Mouse (Mus musculus) C2C12 (cell line): ENCODE data around the gene Sec14l1. TPM values are rescaled to one million over a fixed set of nuclear protein-coding genes. Genes with fewer than 3 reads are reported as not detected.

Experiments used
- H3K27me3 ChIP-seq: one replicate; pipeline ENCODE4 v1.6.1; 2011; ENCODE audit not compliant: control insufficient read depth, insufficient read depth, insufficient read length
- H3K36me3 ChIP-seq: one replicate; pipeline ENCODE4 v1.6.1; 2011; ENCODE audit not compliant: control insufficient read depth, insufficient read depth
- H3K4me3 ChIP-seq: one replicate; pipeline ENCODE4 v1.5.1; 2011; ENCODE audit warnings: mild to moderate bottlenecking, control low read depth; ENCODE audit not compliant: poor library complexity, insufficient read depth, severe bottlenecking
- H3K79me2 ChIP-seq: one replicate; pipeline ENCODE4 v1.6.1; 2011; ENCODE audit not compliant: control insufficient read depth, insufficient read depth
- H3K79me3 ChIP-seq: one replicate; pipeline ENCODE4 v1.6.1; 2011; ENCODE audit warnings: low read depth, control low read depth
- H3ac ChIP-seq: one replicate; pipeline ENCODE3; 2011; ENCODE audit warnings: low read depth; ENCODE audit not compliant: control insufficient read depth, insufficient read length
- CEBPB ChIP-seq: IDR thresholded peaks from one replicate; pipeline ENCODE4 v1.6.1; 2011; ENCODE audit warnings: low read depth, mild to moderate bottlenecking, control low read depth, moderate library complexity
- CTCF ChIP-seq: IDR thresholded peaks from one replicate; pipeline ENCODE4 v1.5.1; 2011; ENCODE audit not compliant: control insufficient read depth, insufficient read depth, insufficient read length
- FOSL1 ChIP-seq: IDR thresholded peaks from one replicate; pipeline ENCODE4 v1.8.0; 2011; ENCODE audit warnings: mild to moderate bottlenecking, low read length; ENCODE audit not compliant: poor library complexity, insufficient read depth, severe bottlenecking
- MAX ChIP-seq: IDR thresholded peaks from one replicate; pipeline ENCODE4 v1.6.1; 2011; ENCODE audit warnings: mild to moderate bottlenecking, control low read depth
- MYOD1 ChIP-seq: IDR thresholded peaks from one replicate; pipeline ENCODE4 v1.6.1; 2011; ENCODE audit warnings: low read depth; ENCODE audit not compliant: control insufficient read depth, insufficient read length
- MYOG ChIP-seq: IDR thresholded peaks from one replicate; pipeline ENCODE4 v1.6.1; 2011; ENCODE audit not compliant: control insufficient read depth, insufficient read length; ENCODE audit errors: extremely low read depth
- USF1 ChIP-seq: IDR thresholded peaks from one replicate; pipeline ENCODE4 v1.6.1; 2011; ENCODE audit warnings: low read depth, mild to moderate bottlenecking, control low read depth, moderate library complexity
- polyA plus RNA-seq: library from polyadenylated mRNA; unstranded; fragments of >200 nt; fragmentation: generic; extraction: Trizol; gene quantifications from one replicate; pipeline ENCODE4 v1.2.1, GENCODE M21; 2012; ENCODE audit warnings: missing spikeins

Gene Sec14l1
- polyA plus RNA-seq, 1 experiment, result 41.9 TPM

- TF ChIP-seq FOSL1 (no peak), USF1 (peak; percentile 68)
- no peak overlapping the region for H3K4me3 ChIP-seq
These were observed 68.3 kb downstream of the Sec14l1 start for GRCm38 (mm10) chr11:117183299-117183698.

DNA sequence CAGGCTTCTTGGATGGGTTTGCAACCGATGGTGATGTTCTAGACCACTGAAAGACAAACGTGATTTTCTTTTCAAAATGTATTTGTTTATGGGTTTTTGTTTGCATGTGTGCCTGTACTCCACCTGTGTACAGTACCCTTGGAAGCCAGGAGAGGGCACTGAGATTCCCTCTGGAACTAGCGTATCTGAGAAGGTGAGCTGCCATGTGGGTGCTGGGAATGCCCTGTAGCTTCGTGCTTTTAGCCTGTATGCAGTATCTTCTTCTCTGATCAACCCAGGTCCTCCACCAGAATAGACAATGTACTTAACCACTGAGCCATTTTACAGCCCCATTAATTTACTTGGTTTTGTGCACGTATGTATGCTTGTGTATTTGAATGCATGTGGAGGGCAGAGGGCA is 68.9 kb downstream of the Sec14l1 start:
- no peak overlapping the region for H3K4me3 ChIP-seq
- no peaks in the 10 kb centered on the region for H3K79me2 ChIP-seq
- H3K27me3 ChIP-seq, result peaks cover 3% of the 10 kb centered on the region
- H3K79me3 ChIP-seq, result no peaks in the 10 kb centered on the region
- no peaks in the 10 kb centered on the region for H3K36me3 ChIP-seq
- TF ChIP-seq CTCF (no peak), USF1 (no peak), FOSL1 (no peak), MYOG (no peak), MAX (no peak), CEBPB (no peak), MYOD1 (no peak)
- no peak overlapping the region for H3ac ChIP-seq

More at GRCm38 (mm10) chr11:117183299-117183698, 68.3 kb downstream of the Sec14l1 start:
- peaks cover 1% of the 10 kb centered on the region for H3K27me3 ChIP-seq
- H3K36me3 ChIP-seq, result no peaks in the 10 kb centered on the region
- no peaks in the 10 kb centered on the region for H3K79me3 ChIP-seq
- no peak overlapping the region for H3ac ChIP-seq
- no peaks in the 10 kb centered on the region for H3K79me2 ChIP-seq

DNA sequence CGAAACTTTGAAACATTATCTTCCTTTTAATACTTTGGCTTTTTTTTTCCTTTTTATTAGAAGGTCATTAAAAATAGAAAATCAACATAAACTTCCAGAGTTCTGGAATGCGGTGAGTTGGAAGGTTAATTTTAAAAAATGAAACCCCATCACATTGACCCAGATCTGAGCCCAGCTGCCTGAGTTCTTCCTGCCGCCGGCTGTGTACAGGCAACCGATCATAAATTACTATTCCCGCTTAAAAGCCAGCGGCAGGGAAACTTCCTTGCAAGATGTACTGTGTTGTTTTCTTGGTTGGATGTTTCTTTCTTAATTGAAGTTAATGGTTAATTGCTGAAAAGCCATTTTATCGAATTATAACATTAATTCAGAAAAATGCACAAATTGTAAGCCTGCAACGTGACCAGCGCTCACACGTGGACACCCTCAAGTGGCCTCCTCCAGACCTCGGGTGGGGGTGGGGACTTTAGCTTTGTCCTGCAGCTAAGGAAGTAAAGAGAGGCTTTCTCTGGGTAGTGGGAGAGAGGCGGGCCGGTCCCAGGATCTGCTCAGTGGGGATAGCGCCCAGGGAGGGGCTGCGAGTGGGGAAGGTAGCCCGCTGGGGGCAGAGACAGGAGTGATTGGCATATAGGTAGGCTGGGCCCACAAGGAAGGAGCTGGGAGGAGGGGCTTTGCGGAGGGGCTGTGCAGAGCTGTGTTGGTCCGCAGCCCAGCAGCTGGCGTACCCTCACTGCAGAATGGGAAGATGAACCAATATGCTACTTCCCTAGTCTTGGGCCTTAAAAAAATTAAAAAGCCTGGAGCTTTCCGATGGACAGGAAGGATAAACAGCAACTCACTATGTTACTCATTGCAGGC is 70.3 kb downstream of the Sec14l1 start:
- Histone ChIP-seq H3K79me3 (no peaks in the 10 kb centered on the region), H3K36me3 (no peaks in the 10 kb centered on the region), H3K4me3 (no peak overlapping the region), H3K27me3 (peaks cover 3% of the 10 kb centered on the region), H3K79me2 (no peaks in the 10 kb centered on the region), H3ac (no peak overlapping the region)
- TF ChIP-seq CTCF (no peak), MYOD1 (no peak)

- peaks cover 3% of the 10 kb centered on the region for H3K27me3 ChIP-seq
- no peaks in the 10 kb centered on the region for H3K79me3 ChIP-seq
- no peaks in the 10 kb centered on the region for H3K79me2 ChIP-seq
- H3K4me3 ChIP-seq, result no peak overlapping the region
- no peak overlapping the region for H3ac ChIP-seq
- TF ChIP-seq MAX, result no peak
- no peak for TF ChIP-seq FOSL1
- no peak for TF ChIP-seq USF1
- TF ChIP-seq CEBPB, result no peak
- TF ChIP-seq MYOG, result no peak
- no peak for TF ChIP-seq CTCF
- no peak for TF ChIP-seq MYOD1
- no peaks in the 10 kb centered on the region for H3K36me3 ChIP-seq
These were observed 76.6 kb downstream of the Sec14l1 start for GRCm38 (mm10) chr11:117191524-117191923.

DNA sequence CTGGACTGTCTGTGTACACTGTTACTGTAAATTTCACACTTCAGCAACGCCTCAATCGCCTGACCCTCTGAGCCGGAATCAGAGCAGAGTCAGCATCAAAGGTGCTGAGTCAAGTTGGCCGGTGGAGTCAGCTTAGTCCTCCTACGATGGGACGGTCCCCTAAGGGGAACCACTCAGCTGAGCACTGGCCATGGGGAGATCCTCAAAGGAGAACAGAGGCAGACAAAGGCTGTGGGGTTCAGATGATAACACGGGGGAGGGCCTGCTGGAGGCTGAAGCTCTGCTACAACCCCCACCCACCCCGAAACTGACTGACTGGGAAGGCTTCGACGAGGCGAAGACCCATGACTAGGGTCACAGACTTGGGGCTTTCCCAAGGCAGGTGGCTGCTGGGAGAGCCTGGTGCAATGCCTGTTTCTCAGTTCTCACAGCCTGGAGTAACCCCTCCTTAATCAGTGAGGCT is 79.5 kb downstream of the Sec14l1 start:
- TF ChIP-seq CTCF, result no peak
- no peak for TF ChIP-seq USF1
- TF ChIP-seq MAX, result no peak
- TF ChIP-seq MYOG, result no peak
- TF ChIP-seq FOSL1, result no peak
- TF ChIP-seq CEBPB, result no peak
- TF ChIP-seq MYOD1, result no peak
- Histone ChIP-seq H3K79me2 (no peaks in the 10 kb centered on the region), H3ac (no peak overlapping the region), H3K79me3 (no peaks in the 10 kb centered on the region), H3K36me3 (no peaks in the 10 kb centered on the region), H3K27me3 (no peaks in the 10 kb centered on the region), H3K4me3 (no peak overlapping the region)

DNA sequence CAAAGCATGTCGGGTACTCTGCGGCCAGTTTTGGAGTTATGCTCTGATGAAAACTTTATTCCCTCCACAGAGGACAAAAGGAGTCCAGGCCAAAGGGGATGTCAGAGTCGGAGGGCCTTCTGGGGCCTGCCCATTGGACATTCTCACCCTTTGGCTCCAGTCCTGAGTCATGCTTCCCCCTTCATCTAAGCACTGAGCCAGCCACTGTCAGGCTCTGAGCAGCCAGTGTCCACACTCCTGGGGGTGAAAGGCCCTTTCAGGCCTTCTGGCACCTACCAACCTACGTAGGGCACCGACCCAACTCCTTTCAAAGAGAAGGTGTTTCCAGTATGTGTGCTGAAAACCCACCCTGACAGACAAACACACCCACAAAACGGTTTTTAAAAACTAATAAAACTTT is 80.6 kb downstream of the Sec14l1 start:
- Histone ChIP-seq H3K79me2 (no peaks in the 10 kb centered on the region), H3K4me3 (no peak overlapping the region), H3ac (no peak overlapping the region), H3K36me3 (no peaks in the 10 kb centered on the region), H3K79me3 (no peaks in the 10 kb centered on the region), H3K27me3 (no peaks in the 10 kb centered on the region)
- TF ChIP-seq MYOG, result no peak
- TF ChIP-seq MYOD1, result no peak
- no peak for TF ChIP-seq FOSL1
- no peak for TF ChIP-seq MAX
- no peak for TF ChIP-seq CEBPB
- TF ChIP-seq USF1, result no peak
- no peak for TF ChIP-seq CTCF
